ENCODE assay signal across 9 mouse cellular contexts in genomic region chr9:32344489-32344888, GRCm38 (mm10). TPM values are rescaled to one million over a fixed set of nuclear protein-coding genes. Genes with fewer than 3 reads are reported as not detected.
DNase-seq lines count a peak whose midpoint lies in the region; ATAC-seq and TF ChIP-seq lines count a peak whose summit lies in the region.
"Had no signal": no experiment of that assay in that cellular context is flagged by ENCODE, and none has a peak within 500 bp of the region (broad histone marks: within the 10 kb centered on the region; RNA-seq: fewer than 3 reads in every experiment).

No protein-coding gene starts in this region.

- no peak overlapping the region; the same call in 1 of the 2 replicates for H3K27ac ChIP-seq in heart, embryonic 11.5 days (ENCODE audit: low read depth, low read length)
- H3K27ac ChIP-seq in cortical plate, adult 2 months (ENCODE audit: insufficient read depth, low read length), result no peak overlapping the region
- H3K27ac ChIP-seq in hindbrain, embryonic 16.5 days (ENCODE audit: low read depth, low read length), result no peak overlapping the region
- no peak overlapping the region for H3K27ac ChIP-seq in midbrain, embryonic 11.5 days (ENCODE audit: low read depth, low read length)

- TF ChIP-seq CTCF in cortical plate, adult 2 months (IDR thresholded peaks at IDR 0.05; ENCODE audit: extremely low read depth, insufficient read depth, low read length), result no peak

- peak; percentile 32; the same call in 1 of the 2 replicates for ATAC-seq in heart, embryonic 11.5 days (replicated peaks; ENCODE audit: insufficient number of reproducible peaks, low FRiP score, low TSS enrichment)
- ATAC-seq in hindbrain, embryonic 16.5 days, result peak; percentile 57
- ATAC-seq in midbrain, embryonic 11.5 days (ENCODE audit: low FRiP score), result peak; percentile 47
- no peak for ATAC-seq in activated CD4-positive, CD25-positive, alpha-beta regulatory T cell, adult 4 months

- peaks cover 21% of the 10 kb centered on the region for H3K27me3 ChIP-seq in heart, embryonic 11.5 days (ENCODE audit: control insufficient read depth, insufficient read depth, low read length)
- H3K27me3 ChIP-seq in hindbrain, embryonic 16.5 days (replicated peaks; ENCODE audit: control insufficient read depth, insufficient read depth, low read length), result peaks cover 17% of the 10 kb centered on the region
- H3K27me3 ChIP-seq in midbrain, embryonic 11.5 days (ENCODE audit: control insufficient read depth, insufficient read depth, low read length), result peaks cover 31% of the 10 kb centered on the region
- H3K27me3 ChIP-seq: CH12.LX had no signal

- intact Hi-C loops in heart, postnatal 14 days (cut with DNase I), result loop anchor here (2.0 to 10.0 kb wide), 3 partner anchors 32 to 780 kb away; no protein-coding TSS in a partner anchor

- 3% methylated on average over 21 of the region's 21 CpGs for WGBS in heart, embryonic 11.5 days (ENCODE audit: insufficient replicate concordance)
- WGBS in hindbrain, embryonic 16.5 days, result 2% methylated on average over 21 of the region's 21 CpGs
- 3% methylated on average over 21 of the region's 21 CpGs for WGBS in midbrain, embryonic 11.5 days

- peak overlapping the region; percentile 84 for H3K9ac ChIP-seq in heart, embryonic 11.5 days (ENCODE audit: low read depth, low read length)
- peak overlapping the region; percentile 57 for H3K9ac ChIP-seq in hindbrain, embryonic 16.5 days (ENCODE audit: low read depth, low read length)
- H3K9ac ChIP-seq in midbrain, embryonic 11.5 days (ENCODE audit: low read length), result peak overlapping the region; percentile 57

- DNase-seq in heart, postnatal 14 days, result no peak
- peak; percentile 89 for DNase-seq in midbrain, embryonic 11.5 days (ENCODE audit: low spot score, missing footprints)
- DNase-seq in spleen, postnatal 10 days (ENCODE audit: low spot score in 2 of 2), result no peak
- DNase-seq in ovary, postnatal 14 days (ENCODE audit: low spot score), result no peak

- H3K4me1 ChIP-seq in heart, embryonic 11.5 days (ENCODE audit: control insufficient read depth, insufficient read depth, low read length), result peaks cover 18% of the 10 kb centered on the region
- H3K4me1 ChIP-seq in cortical plate, adult 2 months (ENCODE audit: control insufficient read depth, insufficient read depth, low read length), result no peaks in the 10 kb centered on the region; the same call in 1 of the 2 replicates
- peaks cover 14% of the 10 kb centered on the region for H3K4me1 ChIP-seq in hindbrain, embryonic 16.5 days (ENCODE audit: control insufficient read depth, insufficient read depth, low read depth, low read length)
- peaks cover 3% of the 10 kb centered on the region; the same call in 1 of the 2 replicates for H3K4me1 ChIP-seq in midbrain, embryonic 11.5 days (ENCODE audit: control insufficient read depth, insufficient read depth, low read length)

- H3K36me3 ChIP-seq in heart, embryonic 11.5 days (ENCODE audit: control insufficient read depth, insufficient read depth, low read length), result no peaks in the 10 kb centered on the region
- no peaks in the 10 kb centered on the region for H3K36me3 ChIP-seq in hindbrain, embryonic 16.5 days (ENCODE audit: control insufficient read depth, insufficient read depth, low read length)
- H3K36me3 ChIP-seq in midbrain, embryonic 11.5 days (ENCODE audit: control insufficient read depth, insufficient read depth, low read length), result no peaks in the 10 kb centered on the region

- peak overlapping the region; percentile 68 for H3K4me3 ChIP-seq in heart, embryonic 11.5 days (ENCODE audit: low read depth, low read length)
- 0 out of 2 replicates have a peak overlapping the region, but pooled peaks have one; percentile 25 for H3K4me3 ChIP-seq in cortical plate, adult 2 months (ENCODE audit: insufficient read depth, low read length)
- H3K4me3 ChIP-seq in hindbrain, embryonic 16.5 days (ENCODE audit: low read length), result peak overlapping the region; percentile 32
- H3K4me3 ChIP-seq in midbrain, embryonic 11.5 days (ENCODE audit: low read depth, low read length), result peak overlapping the region; percentile 35

- no peaks in the 10 kb centered on the region for H3K9me3 ChIP-seq in heart, embryonic 11.5 days (replicated peaks; ENCODE audit: control insufficient read depth, low read length)
- H3K9me3 ChIP-seq in hindbrain, embryonic 16.5 days (ENCODE audit: control insufficient read depth, low read length), result no peaks in the 10 kb centered on the region
- no peaks in the 10 kb centered on the region for H3K9me3 ChIP-seq in midbrain, embryonic 11.5 days (ENCODE audit: control insufficient read depth, low read length)

- peak overlapping the region; percentile 84 for H3K4me2 ChIP-seq in heart, embryonic 11.5 days
- H3K4me2 ChIP-seq in hindbrain, embryonic 16.5 days (ENCODE audit: low read length), result peak overlapping the region; percentile 66
- H3K4me2 ChIP-seq in midbrain, embryonic 11.5 days, result peak overlapping the region; percentile 67

- TF ChIP-seq POLR2A in cortical plate, adult 2 months (IDR thresholded peaks at IDR 0.05; ENCODE audit: extremely low read depth, insufficient read depth, low read length), result no peak

RNA-seq across cellular contexts. Expression of gene Kcnj5, which starts 0.3 kb away (rescaled TPM):
- 19.8 and 28.9 TPM in 2 replicates for polyA plus RNA-seq in heart, embryonic 11.5 days (2014; fragmentation: Nextera tagmentation; extraction: Ambion mirVana)
- total RNA-seq in heart, postnatal 14 days (2021), result 10 to 100 TPM; 47.0 to 54.0 TPM
- polyA plus RNA-seq in cortical plate, adult 2 months (2012; rRNA removed), result 0.32 and 0.42 TPM in 2 replicates
- polyA plus RNA-seq in hindbrain, embryonic 16.5 days (2015; fragmentation: Nextera tagmentation; extraction: Ambion mirVana), result 0.58 and 0.86 TPM in 2 replicates
- 0.17 and 0.33 TPM in 2 replicates for polyA plus RNA-seq in midbrain, embryonic 11.5 days (2014; fragmentation: Nextera tagmentation; extraction: Ambion mirVana)
- not detected for polyA plus RNA-seq in activated CD4-positive, CD25-positive, alpha-beta regulatory T cell, adult 4 months (2017; shearing (Covaris generic))
- total RNA-seq: CH12.LX had no signal

RNA-seq across cellular contexts. Expression of gene Kcnj1, which starts 27.8 kb away (rescaled TPM):
- 0.09 TPM in 1 of 2 replicates, not detected in the other for polyA plus RNA-seq in heart, embryonic 11.5 days (2014; fragmentation: Nextera tagmentation; extraction: Ambion mirVana)
- total RNA-seq in heart, postnatal 14 days (2021), result not detected
- polyA plus RNA-seq in cortical plate, adult 2 months (2012; rRNA removed), result not detected in 2 replicates
- not detected in 2 replicates for polyA plus RNA-seq in hindbrain, embryonic 16.5 days (2015; fragmentation: Nextera tagmentation; extraction: Ambion mirVana)
- not detected in 2 replicates for polyA plus RNA-seq in midbrain, embryonic 11.5 days (2014; fragmentation: Nextera tagmentation; extraction: Ambion mirVana)
- polyA plus RNA-seq in activated CD4-positive, CD25-positive, alpha-beta regulatory T cell, adult 4 months (2017; shearing (Covaris generic)), result not detected

Comparison
In these comparisons a context has a peak if more than half of its experiments do, and no peak if none do; other contexts are left out.
1. RNA of gene Kcnj5, which starts 0.3 kb away (polyA plus RNA-seq): 19.8 to 28.9 TPM in heart, embryonic 11.5 days; 0.58 to 0.86 TPM in hindbrain, embryonic 16.5 days, 0.32 to 0.42 TPM in cortical plate, adult 2 months, 0.17 to 0.33 TPM in midbrain, embryonic 11.5 days and not detected in activated CD4-positive, CD25-positive, alpha-beta regulatory T cell, adult 4 months; every median in the first group is over 10 times any median in the second.
2. Peak in every context shown above with its lines, with median percentiles within 50 percentile points of each other: H3K4me2 ChIP-seq, H3K4me3 ChIP-seq and H3K9ac ChIP-seq.